Mouse (Mus musculus): ENCODE measurements at regions not wholly inside any gene's neighbourhood (a gene's known extent, or its start where the extent isn't known, plus 50 kb on each side); places are given as distances from the start of the nearest gene placed in this dataset.
"Not testable (repeated sequence)": the region's sequence is repeated elsewhere in the genome, so short reads cannot be mapped to it uniquely, and the experiment has no call there.

- not testable (repeated sequence) for DNase-seq
These were observed 262.6 kb upstream of the Ywhaq start for GRCm38 (mm10) chr12:21680026-21680425.

GRCm38 (mm10) chr12:21649381-21649780, 231.9 kb upstream of the Ywhaq start:
- not testable (repeated sequence) for DNase-seq

GRCm38 (mm10) chr12:21613781-21614180, 196.3 kb upstream of the Ywhaq start:
- DNase-seq = peak; percentile 64 to 74

- DNase-seq = no peak
These were observed 151.1 kb upstream of the Ywhaq start for GRCm38 (mm10) chr12:21568415-21569040.

- DNase-seq = not testable (repeated sequence)
These were observed 126.5 kb upstream of the Ywhaq start for GRCm38 (mm10) chr12:21543962-21544361.

GRCm38 (mm10) chr12:21543153-21543894, 125.9 kb upstream of the Ywhaq start:
- peak; percentile 67 to 71 for DNase-seq

GRCm38 (mm10) chr12:21531766-21532165, 114.3 kb upstream of the Ywhaq start:
- no peak for DNase-seq

- DNase-seq = not testable (repeated sequence)
These were observed 111.9 kb upstream of the Ywhaq start for GRCm38 (mm10) chr12:21529367-21529766.

- DNase-seq = not testable (repeated sequence)
These were observed 109.9 kb upstream of the Ywhaq start for GRCm38 (mm10) chr12:21527336-21527735.

- not testable (repeated sequence) for DNase-seq
These were observed 109.5 kb upstream of the Ywhaq start for GRCm38 (mm10) chr12:21526906-21527305.

GRCm38 (mm10) chr12:21525567-21525966, 108.1 kb upstream of the Ywhaq start:
- peak in 1 of 2 experiments; percentile 27 for DNase-seq

GRCm38 (mm10) chr12:21522621-21523020, 105.2 kb upstream of the Ywhaq start:
- DNase-seq = no peak

GRCm38 (mm10) chr12:21519058-21519457, 101.6 kb upstream of the Ywhaq start:
- DNase-seq = no peak

- no peak for DNase-seq
These were observed 95.3 kb upstream of the Ywhaq start for GRCm38 (mm10) chr12:21512736-21513135.

GRCm38 (mm10) chr12:21511043-21511665, 93.7 kb upstream of the Ywhaq start:
- no peak for DNase-seq

- no peak for DNase-seq
These were observed 89.6 kb upstream of the Ywhaq start for GRCm38 (mm10) chr12:21507080-21507479.

- peak; percentile 38 to 39 for DNase-seq
These were observed 88.4 kb upstream of the Ywhaq start for GRCm38 (mm10) chr12:21505731-21506368.

- no peak for DNase-seq
These were observed 85.8 kb upstream of the Ywhaq start for GRCm38 (mm10) chr12:21503250-21503649.

GRCm38 (mm10) chr12:21496974-21497373, 79.5 kb upstream of the Ywhaq start:
- no peak for DNase-seq

- DNase-seq = no peak
These were observed 78.1 kb upstream of the Ywhaq start for GRCm38 (mm10) chr12:21495511-21495910.

GRCm38 (mm10) chr12:21493471-21493870, 76.0 kb upstream of the Ywhaq start:
- DNase-seq = no peak

GRCm38 (mm10) chr12:21492549-21493291, 75.3 kb upstream of the Ywhaq start:
- DNase-seq = no peak

- DNase-seq = no peak
These were observed 64.2 kb upstream of the Ywhaq start for GRCm38 (mm10) chr12:21481644-21482043.

All from cerebellum, postnatal 36 days (tissue).